ENCODE assay signal across 13 mouse cellular contexts in the genomic region with DNA sequence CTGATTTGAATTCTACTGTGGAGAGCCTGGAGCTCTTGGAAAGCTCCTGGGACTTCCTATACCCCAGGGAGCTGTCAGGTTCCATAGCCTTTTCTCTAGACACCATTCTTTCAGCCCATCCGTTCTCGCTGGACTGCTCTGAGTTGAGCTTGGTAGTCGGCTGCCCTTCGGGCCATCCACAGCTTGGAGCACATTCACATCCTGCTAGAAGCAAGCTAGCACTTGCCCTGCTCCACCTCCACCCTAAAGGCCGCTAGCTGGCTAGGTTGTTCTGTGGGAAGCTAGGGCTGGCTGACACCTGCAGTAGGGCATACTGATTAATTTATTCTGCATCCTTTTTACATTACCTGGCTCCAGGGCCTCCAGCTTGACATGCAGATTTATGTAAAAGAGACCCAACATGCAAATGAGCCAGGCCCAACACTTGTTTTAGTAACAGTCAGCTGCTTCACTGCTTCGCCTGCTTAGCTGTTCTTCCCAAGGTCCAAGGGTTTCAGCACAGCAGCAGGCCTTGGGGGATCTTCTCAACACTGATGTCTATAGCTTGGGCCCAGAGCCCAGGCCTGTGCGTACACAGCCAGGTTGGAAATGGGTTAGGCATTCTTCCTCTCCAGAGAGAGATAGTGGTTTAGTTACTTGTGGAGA. TPM values are rescaled to one million over a fixed set of nuclear protein-coding genes. Genes with fewer than 3 reads are reported as not detected.
A peak's percentile ranks its signal among the peaks of the same experiment; 100 is the strongest.
DNase-seq lines count a peak whose midpoint lies in the region; ATAC-seq and TF ChIP-seq lines count a peak whose summit lies in the region.
"Had no signal": no experiment of that assay in that cellular context is flagged by ENCODE, and none has a peak within 500 bp of the region (broad histone marks: within the 10 kb centered on the region; RNA-seq: fewer than 3 reads in every experiment).

No protein-coding gene starts in this region.

- no peak overlapping the region for H3K4me2 ChIP-seq in hindbrain, embryonic 13.5 days
- no peak overlapping the region for H3K4me2 ChIP-seq in hindbrain, embryonic 11.5 days (replicated peaks; ENCODE audit: low read depth, low read length)
- H3K4me2 ChIP-seq in stomach, embryonic 14.5 days (replicated peaks; ENCODE audit: low read depth, low read length), result no peak overlapping the region
- no peak overlapping the region for H3K4me2 ChIP-seq in stomach, postnatal 0 days (replicated peaks; ENCODE audit: low read depth)
- H3K4me2 ChIP-seq: heart, embryonic 15.5 days; intestine, embryonic 15.5 days had no signal

- ATAC-seq in hindbrain, embryonic 13.5 days (ENCODE audit: low FRiP score), result peak; percentile 38; the same call in 1 of the 2 replicates
- no peak for ATAC-seq in hindbrain, embryonic 11.5 days (ENCODE audit: low FRiP score)
- ATAC-seq in stomach, embryonic 14.5 days (ENCODE audit: insufficient number of reproducible peaks, insufficient read depth, low FRiP score, low read depth), result no peak
- ATAC-seq in stomach, postnatal 0 days (ENCODE audit: low FRiP score, low TSS enrichment), result no peak
- ATAC-seq: CD4-positive, CD25-positive, alpha-beta regulatory T cell, adult 4 months; intestine, embryonic 15.5 days had no signal

- no peak for TF ChIP-seq EP300 in stomach, postnatal 0 days (optimal IDR thresholded peaks at IDR 0.05)

- no peak overlapping the region for H3K9ac ChIP-seq in hindbrain, embryonic 13.5 days
- no peak overlapping the region for H3K9ac ChIP-seq in hindbrain, embryonic 11.5 days (ENCODE audit: low read depth, low read length)
- H3K9ac ChIP-seq in stomach, embryonic 14.5 days (replicated peaks; ENCODE audit: low read depth, low read length), result no peak overlapping the region
- no peak overlapping the region for H3K9ac ChIP-seq in stomach, postnatal 0 days (ENCODE audit: low read length)
- H3K9ac ChIP-seq: heart, embryonic 15.5 days; intestine, embryonic 15.5 days had no signal

- intact Hi-C loops in left cerebral cortex, postnatal 14 days (cut with DNase I), result no loop called here

- DNase-seq in hindbrain, embryonic 11.5 days (ENCODE audit: low spot score), result no peak
- DNase-seq in stomach, postnatal 0 days (ENCODE audit: low spot score), result no peak
- DNase-seq in left cerebral cortex, postnatal 14 days (ENCODE audit: low spot score in 2 of 2), result peak; percentile 40 to 52
- no peak for DNase-seq in adrenal gland, adult 8-10 months
- no peak for DNase-seq in heart, adult 11 months
- DNase-seq: cerebellum, postnatal 14 days; gastrocnemius, postnatal 25 days; lung, postnatal 10 days had no signal

- 0 out of 2 replicates have a peak, but pooled peaks cover 4% of the 10 kb centered on the region for H3K27me3 ChIP-seq in hindbrain, embryonic 13.5 days
- no peaks in the 10 kb centered on the region for H3K27me3 ChIP-seq in hindbrain, embryonic 11.5 days (ENCODE audit: control insufficient read depth, insufficient read depth, low read length)
- no peaks in the 10 kb centered on the region for H3K27me3 ChIP-seq in stomach, embryonic 14.5 days (ENCODE audit: control insufficient read depth, insufficient read depth, low read length)
- H3K27me3 ChIP-seq in stomach, postnatal 0 days (ENCODE audit: control insufficient read depth, insufficient read depth, low read length), result no peaks in the 10 kb centered on the region
- H3K27me3 ChIP-seq: heart, embryonic 15.5 days; intestine, embryonic 15.5 days had no signal

- peak overlapping the region; percentile 60; the same call in 1 of the 2 replicates for H3K27ac ChIP-seq in hindbrain, embryonic 13.5 days
- no peak overlapping the region for H3K27ac ChIP-seq in hindbrain, embryonic 11.5 days (ENCODE audit: low read depth, low read length)
- peak overlapping the region; percentile 33; the same call in 1 of the 2 replicates for H3K27ac ChIP-seq in stomach, embryonic 14.5 days (ENCODE audit: low read length)
- no peak overlapping the region for H3K27ac ChIP-seq in stomach, postnatal 0 days (replicated peaks)
- H3K27ac ChIP-seq: heart, embryonic 15.5 days; intestine, embryonic 15.5 days had no signal

- no peaks in the 10 kb centered on the region for H3K36me3 ChIP-seq in hindbrain, embryonic 13.5 days
- no peaks in the 10 kb centered on the region for H3K36me3 ChIP-seq in hindbrain, embryonic 11.5 days (ENCODE audit: control insufficient read depth, insufficient read depth, low read length)
- no peaks in the 10 kb centered on the region for H3K36me3 ChIP-seq in stomach, embryonic 14.5 days (ENCODE audit: control insufficient read depth, insufficient read depth, low read length)
- H3K36me3 ChIP-seq in stomach, postnatal 0 days (ENCODE audit: control insufficient read depth, insufficient read depth, low read length), result no peaks in the 10 kb centered on the region
- H3K36me3 ChIP-seq: heart, embryonic 15.5 days; intestine, embryonic 15.5 days had no signal

- no peak for TF ChIP-seq CTCF in stomach, postnatal 0 days (IDR thresholded peaks at IDR 0.05; ENCODE audit: low read depth)

- H3K9me3 ChIP-seq in hindbrain, embryonic 13.5 days, result no peaks in the 10 kb centered on the region
- no peaks in the 10 kb centered on the region for H3K9me3 ChIP-seq in hindbrain, embryonic 11.5 days (ENCODE audit: control insufficient read depth, low read length)
- H3K9me3 ChIP-seq in stomach, embryonic 14.5 days (ENCODE audit: control insufficient read depth, low read depth, low read length), result no peaks in the 10 kb centered on the region
- no peaks in the 10 kb centered on the region for H3K9me3 ChIP-seq in stomach, postnatal 0 days (ENCODE audit: control insufficient read depth, low read length)
- H3K9me3 ChIP-seq: heart, embryonic 15.5 days; intestine, embryonic 15.5 days had no signal

- H3K4me3 ChIP-seq in hindbrain, embryonic 13.5 days, result no peak overlapping the region
- H3K4me3 ChIP-seq in hindbrain, embryonic 11.5 days (ENCODE audit: low read depth, low read length), result no peak overlapping the region
- H3K4me3 ChIP-seq in stomach, embryonic 14.5 days (ENCODE audit: low read depth, low read length), result no peak overlapping the region
- no peak overlapping the region for H3K4me3 ChIP-seq in stomach, postnatal 0 days (ENCODE audit: low read depth, low read length)
- H3K4me3 ChIP-seq: heart, embryonic 15.5 days; intestine, embryonic 15.5 days had no signal

- H3K4me1 ChIP-seq in hindbrain, embryonic 13.5 days (replicated peaks), result peaks cover 20% of the 10 kb centered on the region
- peaks cover 2% of the 10 kb centered on the region; the same call in 1 of the 2 replicates for H3K4me1 ChIP-seq in hindbrain, embryonic 11.5 days (replicated peaks; ENCODE audit: control insufficient read depth, insufficient read depth, low read length)
- H3K4me1 ChIP-seq in stomach, embryonic 14.5 days (ENCODE audit: control insufficient read depth, insufficient read depth, low read length), result peaks cover 17% of the 10 kb centered on the region
- peaks cover 7% of the 10 kb centered on the region for H3K4me1 ChIP-seq in stomach, postnatal 0 days (replicated peaks; ENCODE audit: control insufficient read depth, insufficient read depth)

- WGBS in hindbrain, embryonic 13.5 days, result 46% methylated on average over 7 of the region's 7 CpGs
- WGBS in hindbrain, embryonic 11.5 days, result 56% methylated on average over 7 of the region's 7 CpGs
- 63% methylated on average over 7 of the region's 7 CpGs for WGBS in stomach, embryonic 14.5 days
- WGBS in stomach, postnatal 0 days, result 60% methylated on average over 7 of the region's 7 CpGs

RNA-seq across cellular contexts. Expression of a gene that starts 49.5 kb away (rescaled TPM):
- 26.8 and 32.3 TPM in 2 replicates for polyA plus RNA-seq in hindbrain, embryonic 13.5 days (2015; fragmentation: Nextera tagmentation; extraction: Ambion mirVana)
- polyA plus RNA-seq in hindbrain, embryonic 11.5 days (2014; fragmentation: Nextera tagmentation; extraction: Ambion mirVana), result 27.0 and 29.6 TPM in 2 replicates
- 20.4 and 24.9 TPM in 2 replicates for polyA plus RNA-seq in stomach, embryonic 14.5 days (2014; fragmentation: Nextera tagmentation; extraction: Ambion mirVana)
- polyA plus RNA-seq in stomach, postnatal 0 days (2015; fragmentation: Nextera tagmentation; extraction: Ambion mirVana), result 7.0 and 8.2 TPM in 2 replicates
- 10 to 100 TPM; 52.3 to 53.1 TPM for total RNA-seq in left cerebral cortex, postnatal 14 days (2021)
- 10 to 100 TPM; 19.5 to 29.1 (median 23.9) TPM for total RNA-seq in adrenal gland, adult 8-10 months (2022)

Comparison
In these comparisons a context has a peak if more than half of its experiments do, and no peak if none do; other contexts are left out.
1. H3K27ac ChIP-seq: peak in hindbrain, embryonic 13.5 days (single experiment) and stomach, embryonic 14.5 days (single experiment); none in hindbrain, embryonic 11.5 days (single experiment) and stomach, postnatal 0 days (single experiment).
2. DNase-seq: peak in left cerebral cortex, postnatal 14 days (2 of 2); none in hindbrain, embryonic 11.5 days (single experiment), stomach, postnatal 0 days (single experiment), adrenal gland, adult 8-10 months (single experiment) and heart, adult 11 months (single experiment).